Mouse (Mus musculus): ENCODE measurements around the gene Cd79a. TPM values are rescaled to one million over a fixed set of nuclear protein-coding genes. Genes with fewer than 3 reads are reported as not detected.

Gene Cd79a
- polyA plus RNA-seq, 1 experiment from 2014 or later, result not detected

- Histone ChIP-seq H3K4me2 (ENCODE audit: low read length) (no peak within 1 kb of the TSS), H3K4me3 (ENCODE audit: low read depth, low read length) (no peak within 1 kb of the TSS), H3K36me3 (ENCODE audit: control insufficient read depth, insufficient read depth, low read length) (no peaks in the 10 kb centered on the region), H3K27ac (ENCODE audit: low read depth, low read length) (no peak within 1 kb of the TSS), H3K9me3 (replicated peaks; ENCODE audit: control insufficient read depth, low read length) (no peaks in the 10 kb centered on the region), H3K27me3 (replicated peaks; ENCODE audit: control insufficient read depth, insufficient read depth, low read length) (no peaks in the 10 kb centered on the region), H3K9ac (ENCODE audit: low read length) (no peak within 1 kb of the TSS), H3K4me1 (ENCODE audit: control insufficient read depth, insufficient read depth, low read length) (no peaks in the 10 kb centered on the region)
- no peak for DNase-seq (ENCODE audit: low spot score)
- ATAC-seq, result no peak
- WGBS, result 89% methylated on average over 7 of the region's 7 CpGs
Measured at GRCm38 (mm10) chr7:24861913-24862312, 35.3 kb upstream of the Cd79a start, which contains the start of gene Gm9844. Gene Gm9844, plus strand, starts transcription at chr7:24862213.

GRCm38 (mm10) chr7:24862853-24863252 is 34.3 kb upstream of the Cd79a start:
- Histone ChIP-seq H3K36me3 (ENCODE audit: control insufficient read depth, insufficient read depth, low read length) (no peaks in the 10 kb centered on the region), H3K27ac (ENCODE audit: low read depth, low read length) (no peak overlapping the region), H3K4me2 (ENCODE audit: low read length) (no peak overlapping the region), H3K27me3 (replicated peaks; ENCODE audit: control insufficient read depth, insufficient read depth, low read length) (no peaks in the 10 kb centered on the region), H3K4me3 (ENCODE audit: low read depth, low read length) (no peak overlapping the region), H3K9me3 (replicated peaks; ENCODE audit: control insufficient read depth, low read length) (no peaks in the 10 kb centered on the region), H3K4me1 (ENCODE audit: control insufficient read depth, insufficient read depth, low read length) (no peaks in the 10 kb centered on the region), H3K9ac (ENCODE audit: low read length) (no peak overlapping the region)
- no peak for ATAC-seq
- no peak for DNase-seq (ENCODE audit: low spot score)
- 92% methylated on average over 4 of the region's 4 CpGs for WGBS

DNA sequence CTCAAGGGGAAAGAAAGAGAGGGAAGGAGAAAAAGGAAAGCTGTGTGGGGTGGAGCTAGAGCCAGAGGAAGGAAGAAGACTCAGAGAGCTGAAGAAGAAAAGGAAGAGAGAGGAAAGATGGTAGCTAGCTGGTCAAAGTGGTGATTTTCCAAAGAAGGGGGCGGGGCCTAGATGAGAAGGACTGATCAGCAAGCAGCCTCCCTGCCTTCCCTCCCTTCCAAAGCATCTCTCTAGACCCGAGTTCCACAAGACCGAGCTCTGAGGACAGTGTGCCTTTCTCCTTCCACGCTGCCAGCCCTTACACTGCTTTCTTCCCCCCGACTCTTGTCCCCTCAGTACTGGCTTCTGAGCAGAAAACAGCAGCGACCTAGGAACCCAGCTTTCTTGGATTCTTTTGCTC is 33.0 kb upstream of the Cd79a start:
- no peak for DNase-seq (ENCODE audit: low spot score)
- H3K36me3 ChIP-seq (ENCODE audit: control insufficient read depth, insufficient read depth, low read length), result no peaks in the 10 kb centered on the region
- no peak overlapping the region for H3K27ac ChIP-seq (ENCODE audit: low read depth, low read length)
- ATAC-seq, result no peak
- 27% methylated on average over 6 of the region's 6 CpGs for WGBS
- H3K9me3 ChIP-seq (replicated peaks; ENCODE audit: control insufficient read depth, low read length), result no peaks in the 10 kb centered on the region
- H3K4me1 ChIP-seq (ENCODE audit: control insufficient read depth, insufficient read depth, low read length), result 0 out of 2 replicates have a peak, but pooled peaks cover 4% of the 10 kb centered on the region
- no peaks in the 10 kb centered on the region for H3K27me3 ChIP-seq (replicated peaks; ENCODE audit: control insufficient read depth, insufficient read depth, low read length)
- H3K9ac ChIP-seq (ENCODE audit: low read length), result no peak overlapping the region
- no peak overlapping the region for H3K4me3 ChIP-seq (ENCODE audit: low read depth, low read length)
- no peak overlapping the region for H3K4me2 ChIP-seq (ENCODE audit: low read length)

- no peak overlapping the region for H3K9ac ChIP-seq (ENCODE audit: low read length)
- H3K4me1 ChIP-seq (ENCODE audit: control insufficient read depth, insufficient read depth, low read length), result 0 out of 2 replicates have a peak, but pooled peaks cover 4% of the 10 kb centered on the region
- no peaks in the 10 kb centered on the region for H3K27me3 ChIP-seq (replicated peaks; ENCODE audit: control insufficient read depth, insufficient read depth, low read length)
- no peaks in the 10 kb centered on the region for H3K9me3 ChIP-seq (replicated peaks; ENCODE audit: control insufficient read depth, low read length)
- H3K36me3 ChIP-seq (ENCODE audit: control insufficient read depth, insufficient read depth, low read length), result no peaks in the 10 kb centered on the region
- peak; percentile 61 for DNase-seq (ENCODE audit: low spot score)
- H3K4me3 ChIP-seq (ENCODE audit: low read depth, low read length), result no peak overlapping the region
- no peak overlapping the region for H3K27ac ChIP-seq (ENCODE audit: low read depth, low read length)
- no peak overlapping the region for H3K4me2 ChIP-seq (ENCODE audit: low read length)
- 0 out of 2 replicates have a peak, but pooled peaks have one; percentile 50 for ATAC-seq
- 16% methylated on average over 17 of the region's 17 CpGs for WGBS
Measured at GRCm38 (mm10) chr7:24869080-24869479, 28.1 kb upstream of the Cd79a start.

GRCm38 (mm10) chr7:24869532-24870165 is 27.5 kb upstream of the Cd79a start, which contains the start of the genes Lypd4 and Dmrtc2:
Gene Lypd4, minus strand, starts transcription at chr7:24869941.
Gene Dmrtc2, plus strand, starts transcription at chr7:24870057.
- no peaks in the 10 kb centered on the region for H3K36me3 ChIP-seq (ENCODE audit: control insufficient read depth, insufficient read depth, low read length)
- no peak within 1 kb of the TSS for H3K9ac ChIP-seq (ENCODE audit: low read length)
- H3K27me3 ChIP-seq (replicated peaks; ENCODE audit: control insufficient read depth, insufficient read depth, low read length), result no peaks in the 10 kb centered on the region
- H3K4me3 ChIP-seq (ENCODE audit: low read depth, low read length), result no peak within 1 kb of the TSS
- no peak within 1 kb of the TSS for H3K27ac ChIP-seq (ENCODE audit: low read depth, low read length)
- DNase-seq (ENCODE audit: low spot score) (peak; percentile 24), ATAC-seq (peak; percentile 65; the same call in 1 of the 2 replicates)
- 0 out of 2 replicates have a peak, but pooled peaks cover 4% of the 10 kb centered on the region for H3K4me1 ChIP-seq (ENCODE audit: control insufficient read depth, insufficient read depth, low read length)
- H3K9me3 ChIP-seq (replicated peaks; ENCODE audit: control insufficient read depth, low read length), result no peaks in the 10 kb centered on the region
- no peak within 1 kb of the TSS for H3K4me2 ChIP-seq (ENCODE audit: low read length)
- 66% methylated on average over 41 of the region's 41 CpGs for WGBS

GRCm38 (mm10) chr7:24877588-24877987 is 19.6 kb upstream of the Cd79a start:
- H3K4me2 ChIP-seq (ENCODE audit: low read length), result no peak overlapping the region
- no peak overlapping the region for H3K4me3 ChIP-seq (ENCODE audit: low read depth, low read length)
- 85% methylated on average over 3 of the region's 3 CpGs for WGBS
- no peak overlapping the region for H3K27ac ChIP-seq (ENCODE audit: low read depth, low read length)
- H3K36me3 ChIP-seq (ENCODE audit: control insufficient read depth, insufficient read depth, low read length), result no peaks in the 10 kb centered on the region
- H3K27me3 ChIP-seq (replicated peaks; ENCODE audit: control insufficient read depth, insufficient read depth, low read length), result no peaks in the 10 kb centered on the region
- ATAC-seq, result no peak
- H3K9me3 ChIP-seq (replicated peaks; ENCODE audit: control insufficient read depth, low read length), result no peaks in the 10 kb centered on the region
- H3K4me1 ChIP-seq (ENCODE audit: control insufficient read depth, insufficient read depth, low read length), result no peaks in the 10 kb centered on the region
- H3K9ac ChIP-seq (ENCODE audit: low read length), result no peak overlapping the region
- DNase-seq (ENCODE audit: low spot score), result no peak

DNA sequence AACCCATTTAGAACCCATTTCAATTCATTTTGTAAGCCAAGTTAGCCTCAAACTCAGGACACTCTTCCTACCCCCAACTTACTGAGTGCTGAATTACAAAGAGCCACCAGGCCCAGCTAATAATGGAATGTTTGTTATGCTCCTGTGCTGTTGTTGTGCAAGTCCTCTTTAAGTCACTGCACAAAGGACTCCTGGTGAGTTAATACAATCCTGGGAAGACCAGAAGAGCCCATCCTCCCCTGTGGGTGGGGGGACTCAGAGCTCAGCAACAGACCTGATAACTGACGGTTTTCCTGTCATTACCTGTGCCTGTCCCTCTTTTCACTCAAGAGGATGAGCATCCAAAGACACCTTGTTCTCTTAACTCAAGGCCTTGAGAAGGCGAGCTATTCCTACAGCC is 17.6 kb upstream of the Cd79a start:
- no peak overlapping the region for H3K27ac ChIP-seq (ENCODE audit: low read depth, low read length)
- H3K27me3 ChIP-seq (replicated peaks; ENCODE audit: control insufficient read depth, insufficient read depth, low read length), result no peaks in the 10 kb centered on the region
- no peak overlapping the region for H3K4me3 ChIP-seq (ENCODE audit: low read depth, low read length)
- H3K4me2 ChIP-seq (ENCODE audit: low read length), result no peak overlapping the region
- H3K9ac ChIP-seq (ENCODE audit: low read length), result no peak overlapping the region
- H3K4me1 ChIP-seq (ENCODE audit: control insufficient read depth, insufficient read depth, low read length), result no peaks in the 10 kb centered on the region
- no peaks in the 10 kb centered on the region for H3K36me3 ChIP-seq (ENCODE audit: control insufficient read depth, insufficient read depth, low read length)
- no peak for ATAC-seq
- H3K9me3 ChIP-seq (replicated peaks; ENCODE audit: control insufficient read depth, low read length), result no peaks in the 10 kb centered on the region
- WGBS, result 4% methylated on average over 2 of the region's 2 CpGs
- no peak for DNase-seq (ENCODE audit: low spot score)

- H3K9ac ChIP-seq (ENCODE audit: low read length), result no peak overlapping the region
- WGBS, result 94% methylated on average over 9 of the region's 9 CpGs
- no peaks in the 10 kb centered on the region for H3K27me3 ChIP-seq (replicated peaks; ENCODE audit: control insufficient read depth, insufficient read depth, low read length)
- H3K9me3 ChIP-seq (replicated peaks; ENCODE audit: control insufficient read depth, low read length), result no peaks in the 10 kb centered on the region
- peaks cover 12% of the 10 kb centered on the region; the same call in 1 of the 2 replicates for H3K4me1 ChIP-seq (ENCODE audit: control insufficient read depth, insufficient read depth, low read length)
- no peak overlapping the region for H3K4me2 ChIP-seq (ENCODE audit: low read length)
- no peak overlapping the region for H3K4me3 ChIP-seq (ENCODE audit: low read depth, low read length)
- no peak overlapping the region for H3K27ac ChIP-seq (ENCODE audit: low read depth, low read length)
- DNase-seq (ENCODE audit: low spot score) (no peak), ATAC-seq (no peak)
- peaks cover 19% of the 10 kb centered on the region for H3K36me3 ChIP-seq (ENCODE audit: control insufficient read depth, insufficient read depth, low read length)
Measured at GRCm38 (mm10) chr7:24882416-24883199, 14.6 kb upstream of the Cd79a start.
